ENCODE assay signal across 34 mouse cellular contexts in the genomic region with DNA sequence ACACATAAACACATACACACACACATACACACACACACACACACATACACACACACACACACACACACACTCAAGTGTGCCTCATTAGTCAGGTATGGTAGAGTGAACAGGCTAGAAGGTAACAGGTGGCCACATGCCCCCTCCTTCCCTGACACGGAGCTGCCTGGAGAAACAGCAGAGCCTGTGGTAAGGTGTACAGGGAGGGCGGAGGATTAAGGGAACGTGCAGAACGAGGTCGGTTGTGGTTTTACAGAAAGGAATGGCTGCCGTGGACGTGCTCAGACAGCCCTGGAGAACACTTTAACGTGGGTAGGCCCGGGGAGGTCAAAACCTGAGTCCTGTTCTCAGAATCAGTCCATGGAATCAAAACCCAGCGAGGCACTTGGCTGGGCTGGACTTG.
"Had no signal": no experiment of that assay in that cellular context is flagged by ENCODE, and none has a peak within 500 bp of the region (broad histone marks: within the 10 kb centered on the region; RNA-seq: fewer than 3 reads in every experiment).

No protein-coding gene starts in this region.

- H3K36me3 ChIP-seq: heart, embryonic 12.5 days; heart, embryonic 13.5 days; heart, embryonic 15.5 days; hindbrain, embryonic 10.5 days; hindbrain, embryonic 12.5 days; hindbrain, embryonic 13.5 days; hindbrain, embryonic 15.5 days; intestine, embryonic 15.5 days; kidney, embryonic 15.5 days had no signal

- ATAC-seq: hindbrain, embryonic 16.5 days; hindbrain, postnatal 0 days; inflammation-experienced regulatory T-cells, adult 6 months; intestine, embryonic 15.5 days; intestine, embryonic 16.5 days; intestine, postnatal 0 days had no signal

- DNase-seq: heart, postnatal 10 days; heart, postnatal 14 days; heart, postnatal 36 days; heart, postnatal 4 days; kidney, adult 11 months; kidney, adult 18-20 months; kidney, adult 2 months; kidney, adult 8-10 months; kidney, adult 9 months; kidney, postnatal 10 days; kidney, postnatal 14 days; kidney, postnatal 25 days; kidney, postnatal 36 days; kidney, postnatal 4 days; layer of hippocampus, adult 9-11 months; layer of hippocampus, postnatal 36 days had no signal

- H3K4me3 ChIP-seq: heart, embryonic 12.5 days; heart, embryonic 13.5 days; heart, embryonic 15.5 days; hindbrain, embryonic 10.5 days; hindbrain, embryonic 12.5 days; hindbrain, embryonic 13.5 days; hindbrain, embryonic 15.5 days; intestine, embryonic 15.5 days; kidney, embryonic 15.5 days; layer of hippocampus, adult 2 months; left cerebral cortex, adult 2 months had no signal

- H3K27ac ChIP-seq: heart, embryonic 13.5 days; heart, embryonic 15.5 days; hindbrain, embryonic 10.5 days; hindbrain, embryonic 12.5 days; hindbrain, embryonic 13.5 days; hindbrain, embryonic 14.5 days; hindbrain, embryonic 15.5 days; hindbrain, postnatal 0 days; intestine, embryonic 15.5 days; kidney, embryonic 15.5 days; kidney, postnatal 0 days; layer of hippocampus, adult 2 months; left cerebral cortex, adult 2 months had no signal

- H3K4me1 ChIP-seq: heart, embryonic 12.5 days; heart, embryonic 13.5 days; heart, embryonic 15.5 days; hindbrain, embryonic 12.5 days; hindbrain, embryonic 13.5 days; hindbrain, embryonic 15.5 days; intestine, embryonic 15.5 days; kidney, embryonic 15.5 days had no signal

- H3K9ac ChIP-seq: heart, embryonic 12.5 days; heart, embryonic 13.5 days; heart, embryonic 15.5 days; hindbrain, embryonic 12.5 days; hindbrain, embryonic 13.5 days; hindbrain, embryonic 14.5 days; hindbrain, embryonic 15.5 days; intestine, embryonic 15.5 days; kidney, embryonic 15.5 days had no signal

- H3K27me3 ChIP-seq: intestine, embryonic 15.5 days had no signal

- H3K4me2 ChIP-seq: heart, embryonic 12.5 days; heart, embryonic 13.5 days; heart, embryonic 15.5 days; hindbrain, embryonic 12.5 days; hindbrain, embryonic 13.5 days; hindbrain, embryonic 14.5 days; hindbrain, embryonic 15.5 days; intestine, embryonic 15.5 days; kidney, embryonic 15.5 days had no signal

- H3K9me3 ChIP-seq: heart, embryonic 12.5 days; heart, embryonic 15.5 days; hindbrain, embryonic 10.5 days; hindbrain, embryonic 12.5 days; hindbrain, embryonic 13.5 days; hindbrain, embryonic 15.5 days; intestine, embryonic 15.5 days; kidney, embryonic 15.5 days had no signal
